Mouse (Mus musculus): Measurements from ENCODE around the gene Aig1.

GRCm38 (mm10) chr10:13806806-13807205 lies 62.0 kb downstream of the Aig1 start:
- no peak for TF ChIP-seq CTCF (IDR thresholded peaks at IDR 0.05 in 2 of 3, conservative IDR thresholded peaks at IDR 0.05 in 1 of 3; ENCODE audit: control insufficient read depth in 1 of 3, insufficient read depth in 1 of 3, low read depth in 2 of 3, low read length in 3 of 3, poor library complexity in 1 of 3, severe bottlenecking in 1 of 3)
- no peak for TF ChIP-seq POLR2A (IDR thresholded peaks at IDR 0.05; ENCODE audit: control insufficient read depth in 1 of 2, insufficient read depth in 1 of 2, low read depth in 1 of 2, low read length in 2 of 2, poor library complexity in 1 of 2)
- no peak for TF ChIP-seq ETS1 (IDR thresholded peaks at IDR 0.05; ENCODE audit: low read depth, low read length)
- TF ChIP-seq E2F4 (IDR thresholded peaks at IDR 0.05; ENCODE audit: borderline replicate concordance, low read depth, low read length): no peak
- TF ChIP-seq MXI1 (IDR thresholded peaks at IDR 0.05; ENCODE audit: low read depth, low read length): no peak
- TF ChIP-seq ZC3H11A (IDR thresholded peaks at IDR 0.05; ENCODE audit: low read depth, low read length): no peak
- TF ChIP-seq MYC (IDR thresholded peaks at IDR 0.05; ENCODE audit: low read depth, low read length): no peak
- no peak for TF ChIP-seq RCOR1 (IDR thresholded peaks at IDR 0.05; ENCODE audit: low read depth, low read length)
- TF ChIP-seq EP300 (IDR thresholded peaks at IDR 0.05; ENCODE audit: low read depth in 1 of 2, low read length in 2 of 2): no peak
- TF ChIP-seq USF2 (IDR thresholded peaks at IDR 0.05; ENCODE audit: borderline replicate concordance in 1 of 2, insufficient read depth in 1 of 2, low read depth in 1 of 2, low read length in 2 of 2): no peak
